Mouse (Mus musculus) gastrocnemius, adult 18-20 months (tissue): ENCODE results near the gene Pa2g4. TPM values are rescaled to one million over a fixed set of nuclear protein-coding genes. Genes with fewer than 3 reads are reported as not detected.
A peak's percentile ranks its signal among the peaks of the same experiment; 100 is the strongest.
"Not testable (repeated sequence)": the region's sequence is repeated elsewhere in the genome, so short reads cannot be mapped to it uniquely, and the experiment has no call there.

Experiments used
- DNase-seq: peaks from one replicate; pipeline ENCODE4 v3.0.0; 2021; ENCODE audit warnings: low spot score
- long read RNA-seq, 2 experiments: library from polyadenylated mRNA; stranded (forward); transcript quantifications; one replicate each; pipeline ENCODE4 v2.0.0; 2021
- total RNA-seq, 2 experiments: library from RNA; stranded (reverse); gene quantifications; 2 replicates each; pipeline ENCODE4 v1.2.3; 2021

Pa2g4 gene
- 10 to 100 TPM; 35.4 to 37.6 TPM for total RNA-seq
- long read RNA-seq, experiment 1, transcript Pa2g4-201 (12 exons, 2,432 nt), result major isoform, 28 of 31 reads
- long read RNA-seq, experiment 1, partial matches to known transcripts, result 3 of 31 reads
- long read RNA-seq, experiment 1, other reads (novel, unspliced or antisense), result 0 of 31 reads
- long read RNA-seq, experiment 2, transcript Pa2g4-201 (12 exons, 2,432 nt), result major isoform, 48 of 54 reads
- long read RNA-seq, experiment 2, partial matches to known transcripts, result 5 of 54 reads
- long read RNA-seq, experiment 2, other reads (novel, unspliced or antisense), result 1 of 54 reads

DNA sequence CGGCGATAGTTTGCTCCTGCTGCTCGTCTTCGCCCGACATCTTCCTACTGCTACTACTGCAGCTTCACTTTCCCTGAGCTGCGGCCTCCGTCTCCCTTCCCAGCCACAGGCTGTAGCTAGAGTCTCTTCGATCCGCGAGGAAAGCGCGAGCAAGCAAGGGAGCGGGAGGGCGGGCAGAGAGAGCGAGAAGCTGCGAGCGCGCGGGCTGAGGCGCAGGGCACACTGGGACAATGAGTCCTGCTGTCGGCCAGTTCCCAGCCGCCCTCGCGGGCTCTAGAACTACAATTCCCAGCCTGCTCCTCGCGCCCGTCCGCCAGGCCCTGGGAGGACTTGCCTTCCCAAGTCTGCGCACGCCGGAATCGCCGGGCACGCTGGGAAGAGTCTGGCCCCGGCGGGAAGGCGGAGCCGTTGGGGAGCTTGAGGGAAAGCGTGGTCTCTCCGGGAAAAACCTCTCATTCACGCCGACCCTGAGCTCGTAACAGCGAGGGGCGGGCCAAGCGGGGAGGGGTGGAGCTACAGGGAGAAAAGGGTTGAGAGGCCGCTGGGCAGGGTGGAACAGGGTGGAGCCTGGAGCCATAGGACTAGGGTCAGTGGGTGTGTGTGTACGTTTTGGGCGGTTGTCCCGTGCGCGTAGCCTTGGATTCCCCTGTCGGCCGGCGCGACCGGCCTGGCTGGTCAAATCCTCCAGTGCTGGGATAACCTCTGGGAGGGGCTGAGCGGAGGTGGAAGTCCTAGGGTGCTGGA is at the start of gene Pa2g4:
Pa2g4 (minus strand) TSS at position 200 of the 744 bp plus-strand sequence.
- peak; percentile 98 for DNase-seq

DNA sequence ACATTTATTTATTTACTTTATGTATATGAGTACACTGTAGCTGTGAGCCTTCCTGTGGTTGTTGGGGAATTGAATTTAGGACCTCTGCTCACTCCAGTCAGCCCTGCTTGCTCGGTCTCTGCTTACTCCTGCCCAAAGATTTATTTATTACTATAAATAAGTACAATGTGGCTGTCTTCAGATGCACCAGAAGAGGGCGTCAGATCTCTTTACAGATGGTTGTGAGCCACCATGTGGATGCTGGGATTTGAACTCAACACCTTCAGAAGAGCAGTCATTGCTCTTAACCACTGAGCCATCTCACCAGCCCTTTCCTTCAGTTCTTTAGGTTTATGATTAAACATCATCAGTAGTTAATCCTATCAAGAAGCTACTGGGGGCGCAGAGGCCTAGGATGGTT is 49.1 kb upstream of the Pa2g4 start:
- no peak for DNase-seq

DNA sequence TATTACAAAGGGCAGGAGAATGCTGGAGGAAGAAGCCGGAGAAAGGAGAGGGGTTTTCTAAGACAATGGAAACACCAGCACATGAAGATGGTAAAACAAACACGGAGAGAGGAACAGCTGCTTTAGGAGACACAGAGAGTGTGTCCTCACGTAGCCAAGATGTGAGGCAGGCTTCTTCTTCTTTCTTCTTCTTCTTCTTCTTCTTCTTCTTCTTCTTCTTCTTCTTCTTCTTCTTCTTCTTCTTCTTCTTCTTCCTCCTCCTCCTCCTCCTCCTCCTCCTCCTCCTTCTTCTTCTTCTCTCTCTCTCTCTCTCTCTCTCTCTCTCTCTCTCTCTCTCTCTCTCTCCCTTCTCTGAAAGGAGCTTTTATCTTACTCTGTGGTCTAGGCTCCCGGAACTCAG is 48.0 kb upstream of the Pa2g4 start:
- not testable (repeated sequence) for DNase-seq

DNA sequence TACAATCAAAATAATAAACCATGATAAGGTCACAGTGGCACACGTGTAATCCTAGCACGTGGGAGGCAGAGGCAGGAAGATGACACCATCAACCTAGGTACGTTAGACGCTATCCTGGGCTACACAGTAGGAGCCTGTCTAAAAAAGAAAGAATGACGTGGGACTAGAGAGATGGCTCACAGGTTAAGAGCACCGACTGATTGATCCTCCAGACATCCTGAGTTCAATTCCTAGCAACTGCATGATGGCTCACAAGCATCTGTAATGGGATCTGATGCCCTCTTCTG is 47.3 kb upstream of the Pa2g4 start:
- DNase-seq, result no peak

DNA sequence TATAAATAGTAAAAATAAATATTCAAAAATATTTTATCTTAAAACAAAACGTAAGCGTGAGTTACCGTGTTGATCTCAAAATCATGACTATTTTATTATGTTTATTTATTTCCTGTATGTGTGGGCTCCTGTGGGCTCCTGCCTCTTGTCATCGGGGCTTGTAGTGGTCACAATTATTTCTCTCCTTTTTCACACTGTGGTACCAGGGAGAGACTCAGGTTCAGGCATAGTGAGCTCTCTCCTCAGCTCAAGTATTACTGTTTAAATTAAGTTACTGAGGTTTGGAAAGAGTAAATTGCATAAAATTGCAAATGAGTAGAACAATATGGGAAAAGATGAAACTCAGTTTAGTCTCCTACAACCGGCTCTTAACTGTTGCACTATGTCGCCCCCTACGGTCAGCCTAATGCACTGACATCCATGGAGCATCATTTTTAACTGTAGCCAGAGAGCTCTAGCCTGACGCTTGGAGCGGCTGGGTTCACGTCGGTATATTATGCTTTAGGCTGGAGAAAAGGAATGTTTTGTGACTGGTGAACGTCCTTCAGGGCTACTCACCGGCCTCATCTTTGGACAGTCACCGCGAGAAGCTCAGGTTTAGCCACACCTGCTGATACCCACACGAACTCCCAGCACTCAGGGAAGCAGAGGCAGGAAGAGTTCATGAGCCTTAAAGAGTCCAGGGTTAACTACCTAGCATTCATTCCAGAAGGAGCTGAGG is 46.8 kb upstream of the Pa2g4 start:
- peak; percentile 71 for DNase-seq

DNA sequence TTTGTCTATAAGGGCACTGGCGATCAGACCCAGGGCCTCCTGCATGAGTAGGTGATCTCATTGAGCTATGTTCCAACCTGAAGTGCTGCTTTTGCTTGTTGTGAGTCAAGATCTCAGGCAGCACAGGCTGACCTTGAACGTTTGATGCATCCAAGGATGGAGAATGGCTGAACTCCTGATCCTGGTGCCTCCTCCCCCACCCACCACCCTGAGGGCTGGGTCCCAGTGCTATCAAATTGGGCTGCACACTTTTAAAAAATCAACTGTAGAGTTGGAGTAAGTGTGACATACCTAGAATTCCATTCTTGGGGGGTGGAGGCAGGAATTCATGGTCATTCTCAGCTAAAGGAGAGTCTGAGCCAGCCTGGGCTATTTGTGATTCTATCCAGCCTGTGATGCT is 40.7 kb upstream of the Pa2g4 start:
- DNase-seq, result no peak

DNA sequence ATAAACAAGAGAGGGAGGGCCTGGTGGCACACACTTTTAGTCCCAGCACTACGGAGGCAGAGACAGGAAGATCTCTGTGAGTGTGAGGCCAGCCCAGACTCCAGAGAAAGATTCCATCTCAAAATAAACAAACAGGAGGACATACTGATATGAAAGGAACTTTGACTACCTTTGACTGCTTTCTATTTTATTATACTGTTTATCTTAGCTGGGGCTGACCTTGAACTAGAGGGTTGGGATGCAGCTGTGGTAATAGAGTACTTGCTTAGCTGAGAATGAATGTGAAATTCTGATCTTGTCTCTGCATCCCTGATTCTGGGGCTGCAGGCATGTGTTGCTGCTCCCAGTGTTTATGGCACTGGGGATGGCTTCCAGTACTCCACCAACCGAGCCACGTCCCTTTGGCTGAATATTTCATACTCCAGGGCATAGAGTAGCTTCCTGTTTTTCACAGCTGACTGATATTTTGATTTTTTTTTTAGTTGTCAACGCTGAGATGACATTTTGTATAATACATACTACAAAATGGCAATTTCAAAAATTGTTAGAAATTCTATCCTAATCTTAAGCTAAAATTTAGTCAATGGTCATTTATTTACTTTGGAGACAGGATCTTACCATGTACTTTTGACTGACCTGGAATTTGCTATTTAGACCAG is 36.8 kb upstream of the Pa2g4 start:
- no peak for DNase-seq

DNA sequence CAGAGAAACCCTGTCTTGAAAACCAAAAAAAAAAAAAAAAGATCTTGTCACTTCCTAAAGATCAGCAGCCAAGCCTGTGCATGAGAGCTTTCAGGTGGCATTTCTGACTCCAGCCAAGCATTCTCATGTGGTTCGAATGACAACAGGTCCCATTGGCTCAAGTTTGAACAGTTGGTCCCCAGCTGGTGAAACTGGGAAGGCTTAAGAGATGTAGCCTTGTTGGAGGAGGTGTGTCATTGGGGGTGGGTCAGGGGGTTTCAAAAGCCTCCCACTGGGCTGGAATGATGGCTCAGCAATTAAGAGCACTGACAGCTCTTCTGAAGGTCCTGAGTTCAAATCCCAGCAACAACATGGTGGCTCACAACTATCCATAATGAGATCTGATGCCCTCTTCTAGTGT is 35.7 kb upstream of the Pa2g4 start:
- no peak for DNase-seq

DNA sequence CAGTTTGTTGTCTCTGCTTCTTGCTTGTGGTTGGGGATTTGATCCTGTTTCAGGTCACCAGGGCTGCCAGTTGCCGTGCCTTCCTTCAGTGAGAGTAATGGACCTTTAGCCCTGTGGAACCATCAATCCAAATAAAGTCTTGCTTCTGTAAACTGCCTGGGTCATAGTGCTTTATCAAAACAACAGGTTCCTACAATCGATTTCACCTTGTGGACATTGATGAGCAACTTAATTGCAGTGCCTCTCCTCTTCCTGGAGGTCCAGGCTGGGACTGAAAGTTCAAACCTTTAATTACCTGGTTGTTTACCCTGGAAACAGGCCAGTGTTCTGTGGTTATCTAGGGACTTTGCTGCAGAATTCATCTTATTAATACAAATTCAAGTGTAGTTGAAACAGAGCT is 32.7 kb upstream of the Pa2g4 start:
- DNase-seq, result no peak

DNA sequence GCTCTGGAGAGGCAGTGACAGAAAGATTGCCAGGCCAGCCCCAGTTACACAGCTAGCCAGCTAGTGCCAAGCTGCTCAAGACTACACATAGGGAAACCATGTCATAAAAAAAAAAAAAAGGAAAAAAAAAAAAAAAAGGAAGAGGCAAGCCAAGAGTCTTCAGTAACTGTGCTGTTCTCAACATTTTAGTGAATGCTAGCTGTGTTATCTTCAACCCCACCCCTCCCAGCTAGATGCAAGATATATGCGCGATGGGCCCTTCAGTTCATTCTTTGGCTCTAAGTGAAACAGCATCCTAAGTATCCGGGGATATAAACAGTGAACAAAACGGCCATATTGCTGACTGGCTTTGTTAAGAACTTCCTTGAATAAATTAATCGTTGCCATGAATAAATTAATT is 27.0 kb upstream of the Pa2g4 start:
- DNase-seq, result no peak

DNA sequence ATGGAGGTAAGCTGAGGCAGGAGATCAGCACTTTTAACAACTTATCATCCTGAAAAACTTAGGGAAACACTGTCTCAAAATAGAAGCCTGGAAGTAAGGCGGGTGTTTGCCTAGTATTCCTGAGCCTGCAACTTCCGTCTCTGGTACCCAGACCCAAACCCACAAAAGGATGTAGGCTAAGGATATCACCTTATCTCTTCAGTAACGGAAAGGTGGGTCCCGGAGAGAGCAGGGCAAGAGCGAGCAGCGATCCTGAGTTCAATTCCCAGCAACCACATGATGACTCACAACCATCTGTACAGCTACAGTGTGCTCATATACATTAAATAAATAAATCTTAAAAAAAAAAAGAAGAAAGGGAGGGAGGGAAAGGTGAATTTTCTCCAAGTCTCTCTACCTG is 25.6 kb upstream of the Pa2g4 start:
- no peak for DNase-seq

DNA sequence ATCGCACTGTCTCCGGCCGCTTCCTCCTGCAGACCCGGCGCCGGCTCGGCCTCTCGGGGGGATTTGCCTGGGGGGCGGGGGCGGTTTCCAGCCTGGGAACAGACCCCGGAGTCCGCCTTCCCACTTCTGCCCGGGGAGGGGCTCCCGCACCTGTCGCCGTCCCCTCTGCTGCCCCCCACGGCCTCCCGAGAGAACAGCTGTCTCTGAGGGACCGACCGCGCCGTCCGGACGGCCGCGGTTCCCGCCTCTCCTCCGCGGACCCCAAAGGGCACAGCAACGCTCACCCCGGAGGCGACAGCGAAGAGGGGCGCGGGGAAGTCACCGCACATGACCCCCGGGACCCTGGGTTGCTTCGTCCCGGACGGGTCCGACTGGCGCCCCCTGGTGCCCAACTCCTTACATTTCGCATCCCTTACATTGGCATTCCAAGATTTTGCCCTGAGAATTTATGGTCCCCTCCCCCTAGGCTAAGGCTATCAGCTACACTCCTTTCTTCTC is 24.5 kb upstream of the Pa2g4 start:
- DNase-seq, result peak; percentile 32

DNA sequence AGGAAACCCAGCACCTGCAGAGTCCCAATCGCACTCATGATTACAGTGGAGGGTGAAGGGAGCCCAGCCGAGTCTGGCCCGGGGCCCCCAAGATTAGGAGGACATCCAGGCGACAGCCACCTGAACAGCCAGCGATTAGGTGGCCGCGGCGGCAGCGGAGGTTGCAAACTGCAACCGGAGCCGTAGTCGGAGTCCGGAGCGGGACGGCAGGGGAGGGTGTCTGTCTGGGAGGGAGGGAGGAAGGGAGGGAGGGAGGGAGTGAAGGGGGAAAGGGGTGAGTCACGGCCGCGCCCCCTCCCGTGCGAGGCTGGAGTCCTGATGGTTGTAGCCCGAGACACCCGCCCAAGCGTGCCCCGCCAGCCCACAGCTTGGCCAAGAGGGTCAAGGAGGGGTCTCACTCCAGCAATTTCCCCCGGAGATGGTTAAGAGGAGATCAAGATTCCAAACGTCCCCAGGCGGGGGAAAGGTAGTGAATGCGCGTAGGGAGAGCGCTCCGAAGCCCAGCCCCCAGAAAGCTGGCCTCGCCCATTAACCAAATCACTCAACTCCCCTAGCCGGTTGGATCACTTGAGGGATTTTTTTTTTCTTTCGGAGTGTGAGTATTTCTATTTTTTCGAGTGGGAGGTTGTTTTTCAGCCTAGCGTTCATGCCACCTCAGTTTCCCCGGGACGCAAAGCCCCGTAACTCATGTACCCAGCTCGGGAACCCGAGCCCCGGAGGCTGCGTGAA is 23.8 kb upstream of the Pa2g4 start, which contains the start of gene Erbb3:
Erbb3 (minus strand) TSS at position 189 of the 729 bp plus-strand sequence.
- no peak for DNase-seq

DNA sequence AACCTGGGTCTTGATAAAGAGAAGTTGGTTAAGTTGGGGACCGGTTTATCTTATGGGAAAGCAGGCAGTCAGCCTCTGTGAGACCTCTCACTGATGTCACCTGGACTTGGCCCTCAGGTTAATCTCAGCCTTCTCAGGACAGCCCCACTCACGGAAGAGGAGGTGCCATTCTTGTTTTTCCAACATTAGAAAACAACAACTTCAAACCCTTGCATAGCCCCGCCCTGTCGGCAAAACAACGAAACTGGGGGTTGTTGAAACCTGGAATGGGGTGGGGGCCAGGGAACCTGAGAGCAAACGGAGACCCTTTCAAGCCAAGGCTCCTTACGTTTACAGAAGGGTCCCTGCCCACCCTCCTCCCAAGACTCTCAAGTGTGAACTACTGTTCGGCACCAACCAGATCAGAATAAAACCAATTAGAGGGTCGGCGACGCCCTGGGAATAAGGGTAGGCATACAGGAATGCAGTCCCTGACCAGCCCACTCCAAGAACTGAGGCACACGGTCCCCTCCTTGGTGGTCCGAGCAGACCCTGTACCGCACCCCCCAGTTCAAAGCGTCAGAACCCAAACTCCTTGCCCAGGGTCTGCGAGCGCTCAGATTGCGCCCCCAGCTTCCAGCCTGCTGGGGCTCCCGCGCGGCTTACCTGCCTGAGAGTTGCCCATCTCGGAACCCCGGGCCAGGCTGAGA is 23.1 kb upstream of the Pa2g4 start:
- DNase-seq, result no peak

DNA sequence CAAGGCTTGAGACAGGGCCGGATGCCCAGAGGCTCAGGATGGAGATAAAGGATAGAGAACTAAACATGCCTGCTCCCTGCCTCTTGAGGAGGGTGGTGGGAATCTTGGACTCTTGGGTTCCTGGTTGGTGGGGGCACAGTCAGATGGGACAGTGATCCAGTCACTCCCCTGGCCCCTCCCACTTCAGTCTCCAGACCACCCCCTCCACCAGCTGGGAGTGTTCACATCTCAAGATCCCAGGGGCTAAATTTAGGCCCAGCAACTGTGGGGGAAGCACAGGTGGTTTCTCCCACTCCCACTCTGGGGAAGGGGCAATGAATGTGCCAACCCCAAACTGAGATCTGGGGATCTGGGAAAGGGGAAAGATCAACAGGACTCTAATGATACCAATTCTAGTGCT is 22.3 kb upstream of the Pa2g4 start:
- no peak for DNase-seq

DNA sequence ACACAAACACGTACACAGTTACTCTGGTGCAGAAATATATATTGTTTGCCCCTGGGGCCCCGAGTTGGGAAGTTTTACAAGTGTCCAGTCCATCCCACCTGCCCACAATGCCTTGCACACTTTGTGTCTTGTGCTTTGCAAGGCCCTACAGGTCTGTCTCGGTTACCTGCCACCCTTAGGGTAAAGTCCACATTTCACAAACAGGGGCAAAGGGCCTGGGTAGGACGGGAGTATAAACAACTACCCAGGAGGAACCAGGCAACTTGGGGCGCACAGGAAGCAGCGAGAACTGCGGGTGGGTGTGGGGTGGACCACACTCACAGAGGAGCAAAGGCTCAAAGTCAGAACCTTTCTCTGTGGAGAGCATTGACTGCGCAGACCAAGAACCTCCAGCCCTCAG is 21.9 kb upstream of the Pa2g4 start:
- DNase-seq, result no peak

DNA sequence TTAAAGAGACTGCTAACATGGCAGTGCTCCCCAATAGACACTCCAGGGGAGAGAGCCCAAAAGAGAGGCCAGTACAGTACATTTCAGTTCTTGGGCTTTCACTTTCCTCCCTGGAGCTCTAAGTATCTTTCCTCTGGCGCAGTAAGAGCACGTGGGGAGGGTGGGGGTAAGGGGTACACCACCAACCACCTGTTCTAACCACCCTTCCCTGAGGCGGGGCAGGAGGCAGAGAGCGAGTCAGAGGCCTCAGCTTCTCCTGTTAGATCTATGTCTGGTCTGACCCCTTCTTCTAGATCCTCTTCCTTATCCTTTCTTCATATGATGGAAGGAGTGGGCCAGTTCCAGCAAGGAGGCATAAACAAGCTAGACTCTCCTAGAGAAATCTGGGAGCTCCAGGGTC is 21.3 kb upstream of the Pa2g4 start:
- DNase-seq, result no peak

DNA sequence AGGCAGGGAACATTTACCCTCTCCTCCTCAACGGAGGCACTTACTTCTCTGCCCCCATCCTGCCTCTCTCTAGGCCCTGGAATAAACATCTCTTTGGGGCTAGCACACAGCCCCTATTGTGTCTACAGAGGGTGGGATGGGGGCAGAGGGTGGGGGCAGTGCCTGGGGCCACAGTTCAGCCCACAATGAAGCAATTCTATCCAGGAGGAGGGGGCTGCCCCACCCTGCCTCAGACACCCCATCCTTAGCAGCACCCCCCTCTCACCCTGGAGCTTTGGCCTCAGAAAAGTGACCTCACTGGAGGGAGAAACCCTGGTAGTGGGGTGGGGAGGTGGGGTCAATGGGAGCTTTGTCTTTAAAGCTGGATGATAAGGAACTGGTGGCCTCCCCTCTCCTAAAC is 20.8 kb upstream of the Pa2g4 start:
- no peak for DNase-seq

DNA sequence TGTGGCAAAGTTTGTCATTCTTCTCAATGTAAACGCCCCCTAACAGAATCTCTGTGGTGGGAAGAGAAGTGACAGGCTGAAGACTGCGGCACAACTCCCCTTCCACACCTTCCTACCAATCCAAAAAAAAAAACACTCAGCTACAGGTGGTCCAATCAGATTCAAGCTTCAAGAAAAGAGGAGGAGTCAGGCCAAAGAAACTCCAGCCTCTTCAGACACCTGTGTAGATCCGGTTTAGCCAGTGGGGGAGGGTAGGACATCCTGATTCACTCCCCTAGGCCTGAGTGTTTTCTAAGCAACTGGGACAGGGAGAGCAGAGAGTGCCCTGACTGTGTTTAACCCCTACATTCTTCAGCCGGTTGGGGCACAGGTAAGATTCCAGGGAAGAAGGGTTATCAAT is 18.6 kb upstream of the Pa2g4 start:
- DNase-seq, result no peak

DNA sequence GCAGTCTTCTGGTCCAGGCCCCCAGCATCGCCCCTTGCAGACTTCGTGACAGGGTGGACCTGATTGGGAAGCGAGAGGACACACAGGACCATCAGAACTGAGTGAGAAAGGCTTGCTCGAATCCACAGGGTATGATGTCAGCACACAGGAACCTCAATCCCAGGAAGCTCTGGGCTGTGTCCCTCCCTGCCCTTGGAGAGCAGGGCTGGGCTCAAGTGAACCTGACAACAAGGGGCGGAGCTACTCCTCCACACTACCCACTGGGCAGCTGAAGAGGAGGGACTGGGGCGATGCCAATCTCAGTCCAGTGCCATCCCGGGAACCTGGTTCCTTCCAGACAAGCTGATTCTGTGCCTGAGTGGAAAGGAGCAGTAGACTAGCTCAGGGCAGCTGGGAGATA is 17.9 kb upstream of the Pa2g4 start:
- DNase-seq, result peak; percentile 55

DNA sequence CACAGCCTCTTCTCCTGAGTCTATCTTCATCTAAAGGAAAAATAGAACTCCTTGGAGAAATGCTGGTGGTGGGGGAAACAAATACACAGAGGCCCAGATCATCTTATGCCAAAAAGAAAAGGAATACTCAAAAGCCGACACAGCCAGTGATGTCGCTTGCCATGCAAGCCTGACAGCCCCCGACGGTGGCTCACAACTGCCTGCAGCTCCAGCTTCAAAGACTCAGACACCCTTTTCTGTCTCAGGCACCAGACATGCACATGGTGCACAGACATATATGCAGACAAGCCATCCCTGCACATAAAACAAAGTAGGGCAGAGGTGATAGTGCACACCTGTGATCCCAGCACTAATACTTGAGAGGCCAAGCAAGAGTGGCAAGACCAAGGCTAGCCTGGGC is 13.9 kb upstream of the Pa2g4 start:
- no peak for DNase-seq
